Mouse (Mus musculus) bone marrow macrophage, adult 2 months (primary cell): ENCODE data around the gene Mmp25. TPM values are rescaled to one million over a fixed set of nuclear protein-coding genes. Genes with fewer than 3 reads are reported as not detected.
A peak's percentile ranks its signal among the peaks of the same experiment; 100 is the strongest.

ENCODE experiments used
- H3K27ac ChIP-seq: 2 replicates; pipeline ENCODE4 v1.5.1; 2012; ENCODE audit warnings: low read depth, low read length; ENCODE audit not compliant: insufficient read depth
- H3K4me1 ChIP-seq: 2 replicates; pipeline ENCODE4 v1.6.1; 2012; ENCODE audit warnings: low read length; ENCODE audit not compliant: control insufficient read depth, insufficient read depth
- H3K4me3 ChIP-seq: 2 replicates; pipeline ENCODE4 v1.5.1; 2012; ENCODE audit warnings: mild to moderate bottlenecking, low read length, moderate library complexity; ENCODE audit not compliant: insufficient read depth
- CTCF ChIP-seq: IDR thresholded peaks from 2 replicates; pipeline ENCODE4 v1.5.1; 2012; ENCODE audit warnings: low read depth, mild to moderate bottlenecking, low read length, moderate library complexity
- POLR2A ChIP-seq: IDR thresholded peaks from 2 replicates; pipeline ENCODE4 v1.6.1; 2012; ENCODE audit warnings: mild to moderate bottlenecking, low read depth, low read length, borderline replicate concordance
- polyA plus RNA-seq: library from polyadenylated mRNA; stranded (reverse); fragments of >200 nt; gene quantifications from 2 replicates; pipeline ENCODE4 v1.2.4, GENCODE M21; 2012; ENCODE audit not compliant: missing spikeins, insufficient read depth, insufficient read length

Mmp25 gene
- polyA plus RNA-seq, 1 experiment: 0.38 TPM

DNA sequence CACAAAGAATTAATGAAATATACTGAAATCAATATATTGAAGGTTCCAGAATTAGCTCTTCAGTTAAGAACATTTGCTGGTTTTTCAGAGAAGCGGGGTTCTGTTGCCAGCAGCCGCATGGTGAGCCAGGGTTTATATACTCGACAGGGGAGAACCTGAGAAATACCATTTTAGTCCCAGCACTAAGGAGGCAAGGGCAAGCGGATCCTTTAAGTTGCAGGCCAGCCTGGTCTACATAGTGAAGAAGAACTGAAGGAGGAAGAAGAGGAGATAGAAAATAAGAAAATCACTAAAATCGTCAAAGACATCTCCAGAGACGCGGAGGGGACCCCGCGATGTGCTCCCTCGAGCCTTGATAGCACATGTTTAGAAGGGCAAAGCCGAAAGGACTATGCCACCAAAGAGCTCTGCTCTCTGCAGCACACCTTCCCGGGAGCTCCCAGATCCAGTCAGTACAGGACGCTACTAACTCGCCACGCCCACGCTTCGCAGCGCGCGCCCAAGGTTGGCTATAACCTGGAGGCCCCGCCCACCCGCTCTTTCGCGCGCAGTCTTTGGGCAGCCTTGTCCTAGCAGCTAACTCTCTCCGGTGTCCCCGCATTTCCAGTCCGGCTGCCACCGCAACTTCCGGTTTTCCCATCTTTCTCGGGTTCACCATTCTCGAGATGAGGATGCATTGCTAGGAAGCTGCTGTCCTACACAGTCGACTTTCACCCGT lies 52.7 kb downstream of the Mmp25 start:
- Histone ChIP-seq H3K4me1 (peaks cover 12% of the 10 kb centered on the region), H3K4me3 (peak overlapping the region; percentile 46), H3K27ac (no peak overlapping the region)
- no peak for TF ChIP-seq CTCF
- TF ChIP-seq POLR2A: no peak

DNA sequence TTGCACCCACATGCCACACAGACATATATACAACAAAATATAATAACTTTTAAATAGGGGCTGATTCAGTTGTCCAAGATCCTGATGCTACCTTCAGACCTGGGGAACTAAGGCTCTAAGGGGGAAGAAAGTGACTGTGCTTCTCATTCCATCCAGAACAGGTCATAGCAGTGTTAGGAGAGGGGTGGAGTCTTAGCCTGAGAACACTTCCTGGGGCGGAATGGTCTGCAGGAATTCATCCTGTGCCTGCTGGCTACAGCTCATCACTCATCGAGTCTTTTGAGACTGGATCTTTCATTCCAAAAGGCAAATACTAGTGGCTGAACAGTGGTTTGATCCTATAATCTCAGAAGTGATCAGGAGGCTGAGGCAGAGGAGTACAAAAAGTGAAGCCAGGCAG lies 57.8 kb downstream of the Mmp25 start:
- Histone ChIP-seq H3K4me3 (no peak overlapping the region), H3K27ac (no peak overlapping the region), H3K4me1 (peaks cover 16% of the 10 kb centered on the region)
- no peak for TF ChIP-seq CTCF
- no peak for TF ChIP-seq POLR2A

DNA sequence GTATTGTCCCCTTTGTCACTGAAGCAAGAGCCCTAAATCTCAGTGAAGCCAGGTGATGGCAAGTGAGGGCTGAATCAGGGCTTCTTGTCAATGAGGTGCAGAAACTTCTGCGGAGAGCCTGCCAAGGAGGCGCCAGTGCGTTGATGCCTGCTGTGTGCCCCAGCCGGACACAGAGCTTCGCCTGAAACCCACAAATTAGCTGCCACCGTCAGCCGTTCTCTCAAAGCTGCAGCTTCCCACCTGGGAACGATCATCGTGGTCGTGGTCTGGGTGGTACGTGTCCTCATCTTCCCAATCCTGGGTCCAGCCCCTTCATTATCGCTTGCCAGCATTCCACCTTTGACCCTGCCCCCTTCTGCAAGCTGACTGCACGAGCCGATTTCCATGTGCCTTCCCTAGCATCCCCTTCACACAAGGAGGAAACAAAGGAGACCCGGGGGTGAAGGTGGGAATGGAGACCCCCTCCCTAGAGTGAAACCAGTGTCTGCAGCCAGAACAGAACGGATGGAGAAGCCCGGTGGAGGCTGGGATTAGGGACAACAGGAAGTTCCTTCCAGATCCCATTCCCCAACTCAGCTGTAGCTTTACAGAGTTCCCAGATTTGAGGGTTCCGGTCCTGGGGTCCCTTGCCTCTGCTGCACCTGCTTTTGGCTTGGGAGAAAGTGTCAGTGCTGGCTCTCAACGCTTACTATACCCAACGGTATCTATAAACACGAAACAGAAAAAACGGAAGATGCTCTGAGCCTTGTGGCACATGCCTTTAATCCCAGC lies 59.2 kb downstream of the Mmp25 start:
- H3K27ac ChIP-seq: no peak overlapping the region
- no peak for TF ChIP-seq POLR2A
- TF ChIP-seq CTCF: no peak
- H3K4me1 ChIP-seq: peaks cover 4% of the 10 kb centered on the region
- H3K4me3 ChIP-seq: peak overlapping the region; percentile 61

DNA sequence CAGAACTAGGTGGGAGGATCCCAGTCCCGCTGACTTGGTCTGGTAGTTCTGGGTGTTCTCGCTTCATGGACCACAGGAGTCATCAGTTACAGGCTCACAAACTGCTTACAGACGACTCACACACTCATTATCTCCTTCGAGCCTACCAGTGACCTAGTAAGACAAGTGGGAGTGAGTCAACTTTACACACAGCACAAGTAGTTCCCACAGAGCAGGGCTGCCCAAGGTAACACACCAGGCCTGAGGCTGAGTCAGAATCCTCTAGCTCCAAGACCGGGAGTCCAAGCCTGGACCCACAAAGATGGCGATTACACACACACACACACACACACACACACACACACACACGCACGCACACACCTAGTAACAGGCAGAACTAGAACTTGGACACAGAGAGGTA lies 60.3 kb downstream of the Mmp25 start:
- TF ChIP-seq POLR2A (no peak), CTCF (no peak)
- Histone ChIP-seq H3K27ac (no peak overlapping the region), H3K4me1 (peaks cover 4% of the 10 kb centered on the region), H3K4me3 (no peak overlapping the region)

Other genes starting within 250 kb of the Mmp25 start
- not detected in 2 replicates for gene Vmn2r117, start 165.6 kb downstream of the Mmp25 start, polyA plus RNA-seq
- gene Zfp213, start 81.0 kb downstream of the Mmp25 start, polyA plus RNA-seq: 2.6 and 4.1 TPM in 2 replicates
- 1.2 and 1.3 TPM in 2 replicates for gene Zfp13, start 45.8 kb downstream of the Mmp25 start, polyA plus RNA-seq
- not detected in 2 replicates for gene Zscan10, start 44.4 kb downstream of the Mmp25 start, polyA plus RNA-seq
- gene Bicdl2, start 15.2 kb upstream of the Mmp25 start, polyA plus RNA-seq: not detected in 2 replicates
- 101 and 118 TPM in 2 replicates for gene Hcfc1r1, start 28.3 kb upstream of the Mmp25 start, polyA plus RNA-seq
- gene Thoc6, start 28.6 kb upstream of the Mmp25 start, polyA plus RNA-seq: 20.9 and 23.4 TPM in 2 replicates
- gene Tnfrsf12a, start 32.2 kb upstream of the Mmp25 start, polyA plus RNA-seq: 4.9 and 5.6 TPM in 2 replicates
- not detected in 2 replicates for gene Cldn6, start 34.0 kb upstream of the Mmp25 start, polyA plus RNA-seq
- not detected in 2 replicates for gene Cldn9, start 38.7 kb upstream of the Mmp25 start, polyA plus RNA-seq
- gene 1520401A03Rik, start 77.5 kb upstream of the Mmp25 start, polyA plus RNA-seq: not detected in 2 replicates
- 17.3 and 20.1 TPM in 2 replicates for gene Pkmyt1, start 81.1 kb upstream of the Mmp25 start, polyA plus RNA-seq
- gene Paqr4, start 95.6 kb upstream of the Mmp25 start, polyA plus RNA-seq: 13.9 TPM in 2 replicates
- gene Kremen2, start 100.6 kb upstream of the Mmp25 start, polyA plus RNA-seq: not detected in 2 replicates
- gene Flywch1, start 126.3 kb upstream of the Mmp25 start, polyA plus RNA-seq: 20.4 and 21.3 TPM in 2 replicates
- gene Flywch2, start 140.8 kb upstream of the Mmp25 start, polyA plus RNA-seq: 1.6 and 1.8 TPM in 2 replicates
- 502 and 543 TPM in 2 replicates for gene Srrm2, start 145.3 kb upstream of the Mmp25 start, polyA plus RNA-seq
- gene Elob, start 183.9 kb upstream of the Mmp25 start, polyA plus RNA-seq: 240 and 243 TPM in 2 replicates
- gene Prss33, start 190.8 kb upstream of the Mmp25 start, polyA plus RNA-seq: not detected in 2 replicates
- gene Prss32, start 198.6 kb upstream of the Mmp25 start, polyA plus RNA-seq: not detected in 2 replicates
- gene Prss41, start 198.9 kb upstream of the Mmp25 start, polyA plus RNA-seq: not detected in 2 replicates
- gene Prss21, start 222.8 kb upstream of the Mmp25 start, polyA plus RNA-seq: not detected in 2 replicates
- not detected in 2 replicates for gene Dcpp1, start 235.6 kb upstream of the Mmp25 start, polyA plus RNA-seq
- gene Dcpp2, start 235.6 kb upstream of the Mmp25 start, polyA plus RNA-seq: not detected in 2 replicates